Mouse (Mus musculus) c-Kit-positive CD71-positive TER-119-negative erythroid progenitor cells, embryonic 14.5 days (primary cell): ENCODE results near the gene Vmn2r29.
"Not testable (repeated sequence)": the region's sequence is repeated elsewhere in the genome, so short reads cannot be mapped to it uniquely, and the experiment has no call there.

Experiments used
- DNase-seq: peaks from one replicate; pipeline ENCODE4 v3.0.0-alpha.2; 2013; ENCODE audit warnings: low read depth

The Vmn2r29 gene

GRCm38 (mm10) chr7:7247228-7247627 lies at the start of gene Vmn2r29:
TSS of gene Vmn2r29 (minus strand) at chr7:7247328.
- not testable (repeated sequence) for DNase-seq

- no peak for DNase-seq
Observed at GRCm38 (mm10) chr7:7295595-7295994, 48.5 kb upstream of the Vmn2r29 start.

GRCm38 (mm10) chr7:7281383-7281782 lies 34.3 kb upstream of the Vmn2r29 start:
- no peak for DNase-seq

- not testable (repeated sequence) for DNase-seq
Observed at GRCm38 (mm10) chr7:7277966-7278567, 30.9 kb upstream of the Vmn2r29 start, which contains the start of gene Gm45844. TSS of gene Gm45844 (minus strand) at chr7:7278289.

- not testable (repeated sequence) for DNase-seq
Observed at GRCm38 (mm10) chr7:7277556-7277955, 30.4 kb upstream of the Vmn2r29 start.

- not testable (repeated sequence) for DNase-seq
Observed at GRCm38 (mm10) chr7:7209313-7210151, 37.6 kb downstream of the Vmn2r29 start, which contains the start of gene Zfp772. TSS of gene Zfp772 (minus strand) at chr7:7209998.

GRCm38 (mm10) chr7:7188191-7188942 lies 58.8 kb downstream of the Vmn2r29 start:
- DNase-seq, result peak; percentile 62

- DNase-seq, result no peak
Observed at GRCm38 (mm10) chr7:7187417-7188190, 59.5 kb downstream of the Vmn2r29 start.

GRCm38 (mm10) chr7:7185897-7186296 lies 61.2 kb downstream of the Vmn2r29 start:
- no peak for DNase-seq
